Mouse (Mus musculus): ENCODE data around the gene Zdhhc1.
A peak's percentile ranks its signal among the peaks of the same experiment; 100 is the strongest.

The Zdhhc1 gene

DNA sequence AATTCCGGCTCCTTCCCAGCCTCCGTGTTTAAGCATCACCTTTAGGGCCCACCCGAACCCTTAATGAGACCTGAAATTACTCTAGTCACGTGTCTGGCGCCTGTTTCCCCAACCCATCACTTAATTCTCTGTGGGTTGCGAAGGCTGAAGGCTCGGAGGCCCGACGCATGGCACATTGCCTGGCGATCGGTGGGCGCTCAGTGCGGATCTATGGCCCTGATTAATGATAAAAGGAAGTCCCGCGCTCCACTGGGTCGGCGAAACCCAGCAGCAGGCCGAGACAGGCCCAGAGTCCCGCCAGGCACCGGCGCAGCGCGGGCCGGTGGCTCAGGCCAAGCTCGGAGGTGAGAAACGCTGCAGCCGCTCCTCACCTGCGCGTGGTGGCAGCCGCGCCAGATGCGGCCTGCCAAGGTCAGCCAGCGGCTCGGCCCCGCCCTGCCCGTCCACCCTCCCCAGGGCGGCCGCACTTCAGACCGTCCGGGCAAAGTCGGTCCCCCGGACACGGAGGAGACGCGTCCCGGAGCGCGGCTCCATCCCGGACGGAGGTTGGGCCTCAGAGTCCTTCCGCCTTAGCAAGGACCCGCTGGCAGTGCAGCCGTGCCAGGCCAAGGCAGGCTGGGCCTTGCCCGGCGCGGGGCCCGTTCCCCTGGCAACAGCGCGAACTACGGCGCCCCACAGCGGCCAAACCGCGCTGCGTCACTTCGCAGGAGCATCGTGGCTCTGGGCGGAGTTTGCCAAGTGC is at the start of gene Zdhhc1:
Gene Zdhhc1, minus strand, starts transcription at position 464 of the 742 bp plus-strand sequence.
- DNase-seq (ENCODE audit: low spot score) = peak; percentile 90

DNA sequence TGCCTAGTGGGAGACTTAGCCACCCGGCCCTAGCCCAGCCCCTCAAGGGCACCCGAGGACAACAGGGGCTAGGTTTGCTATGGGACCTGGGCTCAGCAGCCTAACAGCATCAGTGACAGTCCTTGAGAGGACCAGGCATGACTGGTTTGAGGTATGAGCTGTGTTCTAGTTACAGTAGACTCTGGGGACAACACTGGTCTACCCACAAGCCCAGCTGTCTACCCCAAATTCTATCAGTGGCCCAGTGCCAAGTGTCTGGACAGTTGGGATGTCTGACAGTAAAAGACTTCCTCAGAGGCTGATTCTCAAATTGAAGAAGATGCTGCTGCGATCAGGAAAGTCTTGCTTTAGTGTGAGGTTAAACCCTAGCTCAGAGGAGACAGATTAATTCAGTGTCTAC is 48.5 kb upstream of the Zdhhc1 start:
- DNase-seq (ENCODE audit: low spot score) = no peak

- DNase-seq (ENCODE audit: low spot score) = no peak
Observed at GRCm38 (mm10) chr8:105544544-105545205, 48.0 kb upstream of the Zdhhc1 start.

- no peak for DNase-seq (ENCODE audit: low spot score)
Observed at GRCm38 (mm10) chr8:105543703-105544102, 47.0 kb upstream of the Zdhhc1 start.

GRCm38 (mm10) chr8:105542808-105543207 is 46.1 kb upstream of the Zdhhc1 start:
- no peak for DNase-seq (ENCODE audit: low spot score)

GRCm38 (mm10) chr8:105542032-105542656 is 45.4 kb upstream of the Zdhhc1 start:
- DNase-seq (ENCODE audit: low spot score) = no peak

- no peak for DNase-seq (ENCODE audit: low spot score)
Observed at GRCm38 (mm10) chr8:105538940-105539339, 42.2 kb upstream of the Zdhhc1 start.

- no peak for DNase-seq (ENCODE audit: low spot score)
Observed at GRCm38 (mm10) chr8:105537011-105537677, 40.4 kb upstream of the Zdhhc1 start.

DNA sequence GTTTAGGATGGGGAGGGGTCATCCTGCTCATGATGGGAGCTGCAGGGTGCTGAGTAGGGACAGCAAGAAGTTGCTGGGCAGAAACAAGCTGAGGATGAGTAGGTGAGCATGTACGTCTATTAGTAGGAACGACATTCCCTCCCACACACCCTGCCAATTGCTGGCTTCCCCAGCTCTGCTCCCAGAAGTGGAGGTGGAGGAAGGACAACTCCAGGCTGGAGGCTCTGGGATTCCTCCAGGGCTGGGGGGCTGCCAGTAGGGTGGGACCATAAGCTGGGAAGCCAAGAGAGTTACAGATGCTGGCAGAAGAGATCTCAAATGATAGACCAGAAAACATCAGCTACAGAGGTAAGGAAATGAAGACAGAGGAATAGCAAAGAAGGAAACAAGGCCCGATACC is 39.8 kb upstream of the Zdhhc1 start:
- DNase-seq (ENCODE audit: low spot score) = no peak

GRCm38 (mm10) chr8:105533892-105534329 is 37.2 kb upstream of the Zdhhc1 start:
- DNase-seq (ENCODE audit: low spot score) = peak; percentile 84

GRCm38 (mm10) chr8:105533439-105533838 is 36.7 kb upstream of the Zdhhc1 start:
- DNase-seq (ENCODE audit: low spot score) = peak; percentile 57

- DNase-seq (ENCODE audit: low spot score) = peak; percentile 70
Observed at GRCm38 (mm10) chr8:105531774-105532173, 35.1 kb upstream of the Zdhhc1 start.

DNA sequence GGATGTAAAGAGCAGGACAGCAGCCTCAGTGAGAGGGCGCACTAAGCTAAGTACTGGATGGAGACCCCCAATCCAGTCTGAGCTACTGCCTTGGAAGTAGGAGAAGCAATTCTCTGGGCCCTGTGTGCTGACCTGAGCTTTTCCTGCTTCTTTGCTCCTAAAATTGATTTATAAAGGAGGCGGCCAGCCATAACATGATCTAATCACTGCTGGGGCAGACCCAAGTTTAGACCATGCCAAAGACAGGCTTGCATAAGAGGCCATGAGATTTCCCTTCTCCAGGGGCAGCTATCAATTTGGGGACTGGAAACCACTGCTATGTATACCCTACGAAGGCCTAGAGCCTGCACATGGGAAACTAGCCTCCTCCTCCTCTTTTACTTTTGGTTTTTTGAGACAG is 32.6 kb upstream of the Zdhhc1 start:
- no peak for DNase-seq (ENCODE audit: low spot score)

- DNase-seq (ENCODE audit: low spot score) = no peak
Observed at GRCm38 (mm10) chr8:105528206-105528605, 31.5 kb upstream of the Zdhhc1 start.

- no peak for DNase-seq (ENCODE audit: low spot score)
Observed at GRCm38 (mm10) chr8:105527110-105527509, 30.4 kb upstream of the Zdhhc1 start.

DNA sequence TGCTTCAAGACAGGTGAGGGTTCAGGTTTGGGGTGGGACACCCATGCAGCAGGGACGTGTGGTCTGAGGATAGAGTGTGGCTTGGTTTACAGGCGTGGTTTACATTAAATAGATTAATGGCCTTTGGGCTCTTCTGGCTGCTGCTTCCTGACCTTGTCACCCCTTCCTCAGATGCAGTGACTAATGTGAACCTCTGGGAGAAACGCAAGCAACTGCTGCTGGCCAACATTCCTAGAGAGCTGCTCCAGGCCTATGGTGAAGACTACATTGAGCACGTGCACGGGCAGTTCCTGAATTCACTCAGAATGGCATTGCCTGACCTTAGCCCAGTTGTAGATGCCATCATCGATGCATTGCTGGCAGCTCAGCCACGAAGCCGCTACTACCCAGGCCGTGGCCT is 26.2 kb upstream of the Zdhhc1 start:
- DNase-seq (ENCODE audit: low spot score) = no peak

DNA sequence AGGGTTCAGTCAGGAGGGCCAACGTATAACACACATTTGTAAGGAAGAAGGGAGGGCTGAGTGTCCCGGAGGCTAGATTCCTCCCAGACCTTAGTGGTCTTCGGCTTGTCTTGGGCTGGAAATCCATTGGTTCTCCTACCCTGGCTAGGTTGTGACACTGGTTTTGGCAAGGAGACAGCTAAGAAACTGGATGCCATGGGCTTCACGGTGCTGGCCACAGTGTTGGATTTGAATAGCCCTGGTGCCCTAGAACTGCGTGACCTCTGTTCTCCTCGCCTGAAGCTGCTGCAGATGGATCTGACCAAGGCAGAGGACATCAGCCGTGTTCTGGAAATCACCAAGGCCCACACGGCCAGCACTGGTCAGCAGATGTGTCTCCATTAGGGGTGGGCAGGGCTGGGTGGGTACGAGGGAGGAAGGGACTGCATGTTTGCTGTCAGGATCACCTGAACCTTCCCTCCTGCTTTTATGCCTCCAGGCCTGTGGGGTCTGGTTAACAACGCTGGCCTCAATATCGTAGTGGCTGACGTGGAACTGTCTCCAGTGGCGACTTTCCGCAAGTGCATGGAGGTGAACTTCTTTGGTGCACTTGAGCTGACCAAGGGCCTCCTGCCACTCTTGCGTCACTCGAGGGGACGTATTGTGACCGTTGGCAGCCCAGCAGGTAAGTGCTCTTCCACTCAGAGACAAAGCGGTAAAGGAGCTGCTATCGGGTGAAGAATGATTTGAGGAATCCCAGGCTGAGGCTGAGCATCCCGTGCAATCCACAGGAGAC is 25.5 kb upstream of the Zdhhc1 start:
- DNase-seq (ENCODE audit: low spot score) = no peak

- DNase-seq (ENCODE audit: low spot score) = no peak
Observed at GRCm38 (mm10) chr8:105521061-105521460, 24.4 kb upstream of the Zdhhc1 start.

DNA sequence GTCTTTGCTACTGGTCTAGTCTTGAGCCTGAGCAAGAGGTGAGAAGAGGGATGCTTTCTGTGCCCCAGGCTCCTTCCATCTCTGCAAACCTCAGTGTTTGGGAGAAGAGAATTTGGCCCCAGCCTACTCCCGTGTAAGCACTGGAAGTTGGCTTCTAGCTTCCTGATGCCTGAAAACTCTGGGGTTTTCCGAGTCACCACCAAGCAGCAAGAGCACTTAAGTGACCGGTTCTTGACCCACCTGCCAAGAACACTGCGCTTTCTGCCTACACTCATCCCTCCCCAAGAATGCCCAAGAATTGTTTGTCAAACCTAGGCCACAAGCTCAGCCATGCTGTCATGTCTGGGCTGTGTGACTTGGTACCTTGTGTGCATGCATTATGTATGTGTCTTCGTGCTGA is 23.8 kb upstream of the Zdhhc1 start:
- DNase-seq (ENCODE audit: low spot score) = no peak

GRCm38 (mm10) chr8:105519591-105519990 is 22.9 kb upstream of the Zdhhc1 start:
- DNase-seq (ENCODE audit: low spot score) = no peak

DNA sequence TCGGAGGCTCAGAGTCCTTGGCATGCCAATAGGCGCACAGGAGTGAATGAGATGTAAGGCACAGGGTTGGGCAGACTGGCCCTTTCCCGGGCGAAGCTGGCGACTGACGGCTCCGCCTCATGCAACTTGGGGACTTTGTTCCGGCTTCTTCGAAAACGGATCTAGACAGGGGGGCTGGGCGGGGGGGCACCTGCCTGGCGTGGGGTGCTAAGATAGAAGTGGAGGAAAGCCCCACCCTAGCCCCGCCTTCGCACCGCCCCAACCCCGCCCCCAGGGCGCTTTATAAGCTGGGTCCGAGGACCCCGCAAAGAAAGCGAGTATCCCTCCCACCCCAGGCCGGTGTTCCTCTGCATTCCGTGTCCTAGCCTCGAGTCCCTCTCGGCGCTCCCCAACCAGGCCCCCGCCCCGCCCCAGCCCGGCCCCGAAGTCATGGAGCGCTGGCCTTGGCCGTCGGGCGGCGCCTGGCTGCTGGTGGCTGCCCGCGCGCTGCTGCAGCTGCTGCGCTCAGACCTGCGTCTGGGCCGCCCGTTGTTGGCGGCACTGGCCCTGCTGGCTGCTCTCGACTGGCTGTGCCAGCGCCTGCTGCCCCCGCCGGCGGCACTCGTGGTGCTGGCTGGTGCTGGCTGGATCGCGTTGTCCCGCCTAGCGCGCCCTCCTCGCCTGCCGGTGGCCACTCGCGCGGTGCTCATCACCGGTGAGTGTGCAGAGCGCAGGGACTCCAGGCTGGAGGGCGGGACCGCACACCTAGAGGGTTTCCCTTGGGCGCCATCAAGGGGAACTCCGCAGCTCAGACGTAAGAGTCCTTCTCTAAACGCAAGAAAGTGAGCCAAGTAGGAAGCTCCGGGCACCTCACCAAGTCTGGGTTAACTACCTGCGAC is 22.0 kb upstream of the Zdhhc1 start, which contains the start of gene Hsd11b2:
Gene Hsd11b2, plus strand, starts transcription at position 320 of the 878 bp plus-strand sequence.
- peak; percentile 68 for DNase-seq (ENCODE audit: low spot score)
